Mouse (Mus musculus): ENCODE results near the gene Dync2li1. TPM values are rescaled to one million over a fixed set of nuclear protein-coding genes. Genes with fewer than 3 reads are reported as not detected.

Dync2li1 gene
- 25.5 and 33.4 TPM in 2 replicates for polyA plus RNA-seq (2016; fragmentation: Nextera tagmentation; extraction: Ambion mirVana)

- peak; percentile 95 for DNase-seq (ENCODE audit: low spot score)
- Histone ChIP-seq H3K27me3 (ENCODE audit: low read depth, poor library complexity, severe bottlenecking) (no peaks in the 10 kb centered on the region), H3K27ac (peak within 1 kb of the TSS; percentile 88), H3K4me3 (peak within 1 kb of the TSS; percentile 68), H3K9me3 (replicated peaks) (peaks cover 9% of the 10 kb centered on the region; the same call in 1 of the 2 replicates), H3K4me1 (peaks cover 29% of the 10 kb centered on the region), H3K36me3 (peaks cover 10% of the 10 kb centered on the region; the same call in 1 of the 2 replicates)
- WGBS, result under 1% methylated on average over 23 of the region's 25 CpGs
Observed at GRCm38 (mm10) chr17:84626276-84626856, at the start of gene Dync2li1. Gene Dync2li1, plus strand, starts transcription at chr17:84626496.

- WGBS, result 85% methylated on average over 16 of the region's 16 CpGs
- no peak overlapping the region for H3K4me3 ChIP-seq
- H3K27me3 ChIP-seq (ENCODE audit: low read depth, poor library complexity, severe bottlenecking), result no peaks in the 10 kb centered on the region
- peaks cover 3% of the 10 kb centered on the region; the same call in 1 of the 2 replicates for H3K36me3 ChIP-seq
- H3K4me1 ChIP-seq, result peaks cover 20% of the 10 kb centered on the region
- DNase-seq (ENCODE audit: low spot score), result no peak
- no peaks in the 10 kb centered on the region for H3K9me3 ChIP-seq (replicated peaks)
- no peak overlapping the region for H3K27ac ChIP-seq
Observed at GRCm38 (mm10) chr17:84576621-84577293, 49.5 kb upstream of the Dync2li1 start.

- no peaks in the 10 kb centered on the region for H3K9me3 ChIP-seq (replicated peaks)
- H3K27ac ChIP-seq, result no peak overlapping the region
- peaks cover 22% of the 10 kb centered on the region for H3K4me1 ChIP-seq
- 86% methylated on average over 8 of the region's 8 CpGs for WGBS
- no peak overlapping the region for H3K4me3 ChIP-seq
- H3K27me3 ChIP-seq (ENCODE audit: low read depth, poor library complexity, severe bottlenecking), result no peaks in the 10 kb centered on the region
- no peak for DNase-seq (ENCODE audit: low spot score)
- peaks cover 3% of the 10 kb centered on the region; the same call in 1 of the 2 replicates for H3K36me3 ChIP-seq
Observed at GRCm38 (mm10) chr17:84579249-84579648, 47.0 kb upstream of the Dync2li1 start.

- H3K4me1 ChIP-seq, result peaks cover 22% of the 10 kb centered on the region
- H3K9me3 ChIP-seq (replicated peaks), result no peaks in the 10 kb centered on the region
- H3K27ac ChIP-seq, result peak overlapping the region; percentile 50
- H3K36me3 ChIP-seq, result peaks cover 3% of the 10 kb centered on the region; the same call in 1 of the 2 replicates
- no peaks in the 10 kb centered on the region for H3K27me3 ChIP-seq (ENCODE audit: low read depth, poor library complexity, severe bottlenecking)
- no peak for DNase-seq (ENCODE audit: low spot score)
- WGBS, result 84% methylated on average over 10 of the region's 10 CpGs
- no peak overlapping the region for H3K4me3 ChIP-seq
Observed at GRCm38 (mm10) chr17:84579817-84580216, 46.5 kb upstream of the Dync2li1 start.

- Histone ChIP-seq H3K4me1 (peaks cover 26% of the 10 kb centered on the region), H3K4me3 (no peak overlapping the region), H3K27me3 (ENCODE audit: low read depth, poor library complexity, severe bottlenecking) (no peaks in the 10 kb centered on the region), H3K36me3 (peaks cover 3% of the 10 kb centered on the region; the same call in 1 of the 2 replicates), H3K9me3 (replicated peaks) (no peaks in the 10 kb centered on the region), H3K27ac (peak overlapping the region; percentile 36; the same call in 1 of the 2 replicates)
- DNase-seq (ENCODE audit: low spot score), result no peak
- 50% methylated on average over 8 of the region's 8 CpGs for WGBS
Observed at GRCm38 (mm10) chr17:84580821-84581220, 45.5 kb upstream of the Dync2li1 start.

DNA sequence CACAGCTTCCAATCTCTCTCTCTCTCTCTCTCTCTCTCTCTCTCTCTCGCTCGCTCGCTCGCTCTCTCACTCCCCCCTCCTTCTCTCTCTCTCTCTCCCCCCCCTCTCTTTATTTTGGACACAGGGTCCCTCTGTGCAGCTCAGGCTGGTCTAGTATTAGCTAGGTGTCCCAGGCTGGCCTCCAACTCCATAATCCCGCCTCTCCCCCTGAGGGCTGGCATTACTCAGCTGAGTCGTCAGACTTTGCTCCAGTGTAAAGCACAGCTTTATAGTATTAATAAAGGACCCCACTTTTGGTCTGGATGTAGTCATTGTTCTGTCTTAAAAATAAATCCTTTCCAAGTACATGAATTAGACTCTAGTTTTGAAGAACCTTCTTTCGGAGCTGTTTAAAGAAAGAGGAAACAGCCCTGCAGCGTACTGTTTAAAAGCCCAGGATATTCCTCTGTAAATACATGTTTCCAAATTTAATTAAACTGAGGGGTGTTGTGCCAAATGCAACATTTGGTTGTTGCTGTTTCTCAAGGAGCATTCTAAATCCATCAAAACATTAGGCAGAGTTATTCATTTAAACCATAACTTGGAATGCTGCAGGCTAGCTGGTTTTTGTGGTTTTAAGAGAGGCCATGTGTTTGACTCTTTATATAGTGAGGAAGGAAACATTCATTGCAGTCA, 44.4 kb upstream of the Dync2li1 start:
- 82% methylated on average over 8 of the region's 8 CpGs for WGBS
- Histone ChIP-seq H3K27ac (no peak overlapping the region), H3K4me1 (peaks cover 26% of the 10 kb centered on the region), H3K4me3 (no peak overlapping the region), H3K27me3 (ENCODE audit: low read depth, poor library complexity, severe bottlenecking) (no peaks in the 10 kb centered on the region), H3K36me3 (peaks cover 3% of the 10 kb centered on the region; the same call in 1 of the 2 replicates), H3K9me3 (replicated peaks) (no peaks in the 10 kb centered on the region)
- no peak for DNase-seq (ENCODE audit: low spot score)

DNA sequence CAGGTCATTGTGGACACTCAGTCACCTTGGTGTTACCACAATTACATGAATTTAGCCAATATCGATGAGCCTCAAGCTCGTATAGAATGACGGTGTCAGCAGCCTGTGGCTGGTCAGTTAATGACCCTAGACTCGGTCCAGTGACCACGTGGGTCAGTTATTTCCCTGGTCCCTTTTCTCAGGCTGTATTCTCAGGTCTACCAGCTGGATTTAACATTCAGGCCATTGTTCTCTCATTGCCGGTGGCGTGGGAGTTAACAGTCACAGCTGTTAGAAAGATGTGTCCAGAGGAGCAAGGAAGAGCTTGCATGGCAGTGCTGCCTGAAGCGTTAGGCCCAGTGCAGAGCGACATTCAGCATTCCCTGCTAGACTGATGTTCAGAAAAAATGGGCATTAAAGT, 42.2 kb upstream of the Dync2li1 start:
- Histone ChIP-seq H3K27me3 (ENCODE audit: low read depth, poor library complexity, severe bottlenecking) (no peaks in the 10 kb centered on the region), H3K27ac (no peak overlapping the region), H3K9me3 (replicated peaks) (no peaks in the 10 kb centered on the region), H3K4me1 (peaks cover 24% of the 10 kb centered on the region), H3K4me3 (no peak overlapping the region), H3K36me3 (no peaks in the 10 kb centered on the region; the same call in 1 of the 2 replicates)
- WGBS, result 85% methylated on average over 9 of the region's 9 CpGs
- no peak for DNase-seq (ENCODE audit: low spot score)

- Histone ChIP-seq H3K36me3 (peaks cover 5% of the 10 kb centered on the region), H3K27ac (no peak overlapping the region), H3K9me3 (replicated peaks) (no peaks in the 10 kb centered on the region), H3K4me3 (no peak overlapping the region), H3K4me1 (peaks cover 17% of the 10 kb centered on the region), H3K27me3 (ENCODE audit: low read depth, poor library complexity, severe bottlenecking) (no peaks in the 10 kb centered on the region)
- DNase-seq (ENCODE audit: low spot score), result no peak
- WGBS, result 84% methylated on average over 8 of the region's 8 CpGs
Observed at GRCm38 (mm10) chr17:84585104-84585503, 41.2 kb upstream of the Dync2li1 start.

DNA sequence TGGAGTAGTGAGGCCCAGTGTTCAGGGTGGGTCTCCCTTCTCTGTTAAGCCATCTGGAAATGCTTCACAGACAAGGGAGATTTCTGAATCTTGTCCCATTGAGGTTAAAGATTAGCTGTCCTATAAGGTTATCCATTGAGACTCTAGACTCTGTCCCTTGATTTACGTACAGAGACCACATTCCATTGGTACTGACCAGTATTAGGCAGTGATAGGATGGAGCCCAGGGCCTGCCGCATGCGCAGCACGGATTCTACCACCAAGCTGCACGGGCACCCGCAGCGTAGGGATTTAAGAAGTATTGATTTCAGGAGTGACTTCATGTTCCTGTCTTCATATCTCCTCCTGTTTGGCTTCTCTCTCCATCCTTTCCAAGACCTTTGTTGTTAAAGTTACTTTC, 36.2 kb upstream of the Dync2li1 start:
- no peaks in the 10 kb centered on the region for H3K9me3 ChIP-seq (replicated peaks)
- H3K27ac ChIP-seq, result no peak overlapping the region; the same call in 1 of the 2 replicates
- H3K36me3 ChIP-seq, result peaks cover 28% of the 10 kb centered on the region
- H3K4me1 ChIP-seq, result 0 out of 2 replicates have a peak, but pooled peaks cover 4% of the 10 kb centered on the region
- H3K27me3 ChIP-seq (ENCODE audit: low read depth, poor library complexity, severe bottlenecking), result no peaks in the 10 kb centered on the region
- no peak overlapping the region for H3K4me3 ChIP-seq
- 96% methylated on average over 7 of the region's 7 CpGs for WGBS
- peak; percentile 15 for DNase-seq (ENCODE audit: low spot score)

GRCm38 (mm10) chr17:84591431-84592150, 34.7 kb upstream of the Dync2li1 start:
- Histone ChIP-seq H3K27me3 (ENCODE audit: low read depth, poor library complexity, severe bottlenecking) (no peaks in the 10 kb centered on the region), H3K4me1 (peaks cover 9% of the 10 kb centered on the region), H3K27ac (no peak overlapping the region), H3K4me3 (no peak overlapping the region), H3K9me3 (replicated peaks) (no peaks in the 10 kb centered on the region), H3K36me3 (peaks cover 30% of the 10 kb centered on the region)
- peak; percentile 14 for DNase-seq (ENCODE audit: low spot score)
- 94% methylated on average over 16 of the region's 16 CpGs for WGBS

DNA sequence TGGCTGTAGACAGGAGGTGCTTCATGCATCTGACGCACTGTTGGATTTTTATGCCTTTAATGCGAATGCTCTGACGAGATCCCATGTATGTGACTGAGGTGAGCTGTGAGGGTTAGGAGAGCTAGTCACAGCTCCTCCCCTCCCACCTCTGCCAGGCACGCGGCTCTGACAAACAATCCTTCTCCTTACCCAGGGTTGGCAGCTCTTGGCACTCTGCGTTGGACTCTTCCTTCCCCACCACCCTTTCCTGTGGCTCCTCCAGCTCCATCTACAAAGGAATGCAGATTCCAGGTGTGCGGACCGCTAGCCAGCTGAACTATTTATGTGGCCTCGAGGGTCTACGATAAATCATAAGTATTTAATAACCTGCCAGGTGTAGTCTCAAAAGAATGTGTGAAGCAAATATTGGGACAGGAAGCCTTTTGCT, 30.3 kb upstream of the Dync2li1 start:
- H3K36me3 ChIP-seq, result peaks cover 23% of the 10 kb centered on the region
- H3K27ac ChIP-seq, result no peak overlapping the region
- WGBS, result 43% methylated on average over 10 of the region's 10 CpGs
- no peaks in the 10 kb centered on the region for H3K27me3 ChIP-seq (ENCODE audit: low read depth, poor library complexity, severe bottlenecking)
- DNase-seq (ENCODE audit: low spot score), result peak; percentile 35
- H3K4me1 ChIP-seq, result peaks cover 23% of the 10 kb centered on the region
- H3K9me3 ChIP-seq (replicated peaks), result no peaks in the 10 kb centered on the region
- no peak overlapping the region for H3K4me3 ChIP-seq

DNA sequence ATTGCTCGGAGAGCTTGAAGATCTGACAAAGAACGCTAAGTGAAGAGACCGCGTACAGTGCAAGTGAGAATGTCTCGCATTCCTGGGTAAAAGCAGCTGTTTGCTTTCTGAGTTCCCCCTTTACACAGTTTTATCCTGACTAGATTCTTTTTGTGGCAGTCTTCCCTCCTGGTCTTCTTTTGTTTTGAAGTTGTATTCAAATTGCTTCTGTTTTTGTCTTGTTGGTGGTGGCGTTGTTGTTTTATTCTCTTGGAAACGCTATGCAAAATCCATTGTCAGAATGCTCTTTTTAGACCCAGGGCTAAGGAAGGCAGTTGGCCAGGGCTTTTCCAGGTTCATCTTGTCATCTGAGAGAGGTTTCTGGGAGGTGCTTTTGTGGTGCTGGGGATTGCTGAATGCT, 29.8 kb upstream of the Dync2li1 start:
- no peak for DNase-seq (ENCODE audit: low spot score)
- Histone ChIP-seq H3K9me3 (replicated peaks) (no peaks in the 10 kb centered on the region), H3K27ac (peak overlapping the region; percentile 48; the same call in 1 of the 2 replicates), H3K4me1 (peaks cover 23% of the 10 kb centered on the region), H3K27me3 (ENCODE audit: low read depth, poor library complexity, severe bottlenecking) (no peaks in the 10 kb centered on the region), H3K36me3 (peaks cover 20% of the 10 kb centered on the region), H3K4me3 (no peak overlapping the region)
- 71% methylated on average over 7 of the region's 7 CpGs for WGBS

Data from limb, embryonic 10.5 days (tissue).